Mouse (Mus musculus) thymus, postnatal 36 days (tissue): ENCODE results near the gene Ptprn2.

ENCODE experiments used
- DNase-seq, 2 experiments: peaks; one replicate each; pipeline ENCODE4 v3.0.0; 2022; ENCODE audit warnings: mixed read lengths in 2 of 2

Ptprn2 gene

GRCm38 (mm10) chr12:117153166-117153480 lies 667.6 kb downstream of the Ptprn2 start:
- DNase-seq: no peak

DNA sequence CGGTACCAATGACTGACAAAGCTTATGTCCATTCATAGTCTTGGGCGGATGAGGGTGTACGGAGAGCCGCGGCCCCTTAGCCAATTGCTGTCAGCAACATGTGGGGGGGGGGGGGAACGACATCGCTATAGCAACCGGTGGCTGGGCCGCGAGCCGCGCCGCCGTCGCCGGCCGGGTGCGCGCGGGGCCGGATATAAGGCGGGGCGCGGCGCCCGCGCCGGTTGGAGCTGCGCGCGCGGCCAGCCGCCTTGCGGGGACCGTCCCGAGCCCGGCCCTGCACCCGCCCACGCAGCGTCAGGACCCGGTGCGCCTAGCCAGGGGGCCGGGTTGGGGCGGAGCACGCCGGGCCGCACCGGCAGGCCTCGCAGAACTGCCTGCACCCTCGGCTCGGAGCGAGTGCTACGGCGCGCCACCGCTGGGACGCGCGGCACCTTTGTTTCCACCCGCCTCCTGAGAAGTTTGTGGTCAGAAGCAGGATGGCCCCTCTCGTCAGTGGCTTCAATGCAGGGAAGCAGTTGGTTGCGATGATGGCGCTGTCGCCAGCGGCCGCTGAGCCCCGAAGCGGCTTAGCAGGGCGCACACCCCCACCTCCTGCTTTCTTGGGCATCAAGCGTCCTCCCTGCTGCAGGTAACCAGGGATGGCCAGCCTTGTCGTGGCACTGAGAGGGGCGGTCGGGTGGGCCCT lies 668.3 kb downstream of the Ptprn2 start:
- peak in 1 of 2 experiments; percentile 23 for DNase-seq

- DNase-seq: no peak
Observed at GRCm38 (mm10) chr12:117154356-117155243, 669.1 kb downstream of the Ptprn2 start.

DNA sequence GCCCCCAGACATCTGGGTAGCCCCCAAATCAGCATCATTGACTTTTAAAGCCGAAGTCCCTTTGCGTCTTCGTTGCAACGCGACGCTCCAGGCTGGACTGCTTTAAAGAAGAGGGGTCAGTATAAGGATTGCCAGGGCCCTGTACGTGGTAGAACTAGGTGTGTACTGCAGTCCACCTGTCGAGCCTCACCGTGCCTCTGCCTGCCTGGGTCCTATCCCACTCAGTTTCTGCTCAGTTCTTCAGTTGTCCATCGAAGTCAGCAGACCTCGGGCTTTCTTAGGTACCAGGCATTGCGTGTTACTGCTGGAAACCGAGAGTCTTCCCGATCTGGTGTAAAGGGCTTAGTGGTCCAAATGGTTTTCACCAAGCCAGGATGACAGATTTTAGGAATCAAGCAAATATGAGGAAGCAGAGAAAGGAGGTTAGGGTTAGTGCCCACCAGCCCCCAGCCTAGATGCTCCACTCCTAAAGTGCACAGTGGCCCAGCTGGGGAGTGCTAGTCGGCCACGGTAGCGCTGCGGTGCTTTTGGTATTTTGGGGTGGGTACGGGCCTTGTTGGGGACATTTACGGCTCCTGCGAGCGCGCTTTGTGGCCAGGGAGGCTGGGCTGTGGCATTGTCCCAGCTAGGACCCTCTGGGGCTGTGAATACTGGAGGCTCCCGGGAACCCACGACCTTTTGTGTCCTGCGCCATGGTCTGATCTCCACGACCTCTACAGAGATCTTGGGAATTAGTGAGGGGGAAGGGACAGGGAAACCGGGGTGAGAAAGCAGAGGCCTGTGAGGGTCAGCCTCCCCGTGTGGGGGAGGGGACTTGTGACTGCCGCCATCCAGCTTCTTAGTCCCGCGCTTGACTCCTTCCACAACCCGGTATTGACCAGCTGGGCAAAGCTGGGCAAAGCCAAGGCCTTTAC lies 670.0 kb downstream of the Ptprn2 start:
- DNase-seq: no peak

DNA sequence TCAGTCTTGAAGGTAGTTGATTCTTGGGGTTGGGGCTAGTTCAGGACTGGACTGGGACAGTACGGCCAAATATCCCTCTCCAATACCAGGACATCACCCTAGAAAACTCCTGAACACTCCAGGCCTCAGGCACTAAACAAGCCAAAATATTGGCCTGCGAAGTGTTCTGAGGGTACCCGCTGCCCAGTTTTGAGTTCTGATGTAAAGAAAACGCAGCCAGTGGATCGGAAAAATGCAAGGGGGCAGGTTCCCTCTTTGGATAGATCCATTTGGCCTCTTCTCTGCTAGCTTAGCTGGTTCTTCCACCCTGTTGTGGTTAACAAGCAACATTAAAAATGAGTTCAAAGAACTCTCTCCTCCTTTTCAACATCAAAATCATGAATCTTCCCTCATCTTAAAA lies 670.7 kb downstream of the Ptprn2 start:
- DNase-seq: no peak

GRCm38 (mm10) chr12:117156786-117157185 lies 671.3 kb downstream of the Ptprn2 start:
- no peak for DNase-seq

DNA sequence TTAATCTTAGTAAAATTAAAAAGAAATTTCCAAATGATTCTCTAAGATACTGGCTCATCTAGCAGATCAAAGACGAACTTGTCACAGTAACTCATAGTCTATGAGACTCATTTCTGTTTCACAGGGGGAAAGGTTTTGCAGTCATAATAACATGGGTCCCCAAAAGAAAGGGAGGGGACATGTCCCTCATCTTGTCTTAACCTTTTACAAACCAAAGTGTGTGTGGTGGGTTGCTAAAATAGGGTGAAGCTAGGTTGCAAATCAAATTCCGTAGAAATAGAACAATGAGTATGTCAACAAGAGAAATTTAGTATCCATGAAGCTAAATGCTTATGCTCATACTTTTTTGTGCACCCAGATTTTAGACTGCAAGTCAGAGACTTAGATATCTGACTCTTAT lies 671.7 kb downstream of the Ptprn2 start:
- DNase-seq: no peak

- no peak for DNase-seq
Observed at GRCm38 (mm10) chr12:117157660-117158386, 672.3 kb downstream of the Ptprn2 start.

DNA sequence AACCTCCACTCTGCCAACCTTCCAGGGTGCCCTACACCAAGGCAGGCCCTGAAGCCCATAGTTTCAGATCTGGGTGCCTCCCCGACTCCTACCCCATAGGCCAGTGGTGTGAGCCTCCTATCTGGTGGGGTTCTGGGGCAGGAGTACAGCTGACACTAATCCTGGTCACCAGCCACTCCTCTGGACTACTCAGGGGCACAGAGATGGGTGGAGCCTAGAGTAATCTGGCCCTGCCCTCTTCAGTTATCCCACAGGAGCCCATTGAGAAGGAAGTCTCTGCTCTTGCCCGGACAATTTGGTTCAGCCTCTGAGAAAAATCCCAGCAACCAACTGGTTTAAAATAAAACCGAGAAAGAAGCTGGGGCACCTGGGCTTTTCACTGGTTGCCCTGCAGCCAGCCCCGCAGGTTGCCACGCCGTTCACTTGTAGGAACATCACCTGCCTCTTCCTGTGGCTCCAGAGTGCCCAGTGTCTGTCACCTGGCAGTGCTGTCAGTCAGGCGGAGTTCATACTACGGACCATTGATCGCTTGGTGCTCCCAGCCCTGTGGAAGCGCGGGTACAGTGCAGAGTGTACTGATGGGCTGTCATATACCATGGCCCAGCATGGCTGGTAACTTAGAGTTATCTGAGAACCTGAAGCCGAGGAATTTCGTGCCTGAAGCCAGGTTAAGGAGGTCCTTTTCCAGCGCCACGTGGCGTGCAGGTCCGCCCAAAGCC lies 673.6 kb downstream of the Ptprn2 start:
- DNase-seq: no peak

GRCm38 (mm10) chr12:117159669-117160210 lies 674.2 kb downstream of the Ptprn2 start:
- DNase-seq: no peak

DNA sequence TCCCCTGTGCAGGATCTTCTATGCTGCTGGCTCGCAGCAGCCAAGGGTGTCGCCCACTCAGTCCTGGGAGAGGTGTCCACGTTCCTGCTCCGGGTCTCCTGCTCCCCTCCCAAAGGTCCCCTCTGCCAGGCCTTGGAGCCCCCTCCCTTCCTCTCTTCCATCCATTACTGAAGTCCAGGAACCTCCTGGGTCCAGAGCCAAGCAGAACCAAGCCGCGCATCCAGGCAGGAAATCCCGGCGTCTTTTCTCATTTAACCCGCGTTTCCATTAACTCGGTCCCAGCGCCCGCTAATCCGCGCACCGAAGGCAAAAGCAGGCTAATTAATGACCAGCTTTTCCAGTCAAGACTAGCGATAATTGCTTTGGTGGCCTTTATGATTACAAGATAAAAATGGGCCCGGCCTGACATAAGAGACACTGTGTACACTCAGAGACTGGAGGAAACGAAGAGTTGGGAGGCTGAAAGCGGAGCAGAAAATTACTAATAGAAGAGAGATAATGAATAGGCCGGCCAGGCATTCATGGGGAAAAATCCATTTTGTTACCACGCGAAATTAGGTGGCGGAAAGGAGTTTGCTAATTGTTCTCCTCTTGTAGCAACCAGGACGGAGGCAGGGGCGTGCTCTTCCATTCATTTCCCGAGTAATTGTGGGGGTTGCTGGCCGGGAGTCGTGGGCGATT lies 674.8 kb downstream of the Ptprn2 start:
- DNase-seq: no peak

- no peak for DNase-seq
Observed at GRCm38 (mm10) chr12:117162180-117162579, 676.7 kb downstream of the Ptprn2 start.

- DNase-seq: no peak
Observed at GRCm38 (mm10) chr12:117163789-117164188, 678.3 kb downstream of the Ptprn2 start.

GRCm38 (mm10) chr12:117166266-117166665 lies 680.7 kb downstream of the Ptprn2 start:
- no peak for DNase-seq

GRCm38 (mm10) chr12:117169670-117170069 lies 684.1 kb downstream of the Ptprn2 start:
- DNase-seq: no peak

DNA sequence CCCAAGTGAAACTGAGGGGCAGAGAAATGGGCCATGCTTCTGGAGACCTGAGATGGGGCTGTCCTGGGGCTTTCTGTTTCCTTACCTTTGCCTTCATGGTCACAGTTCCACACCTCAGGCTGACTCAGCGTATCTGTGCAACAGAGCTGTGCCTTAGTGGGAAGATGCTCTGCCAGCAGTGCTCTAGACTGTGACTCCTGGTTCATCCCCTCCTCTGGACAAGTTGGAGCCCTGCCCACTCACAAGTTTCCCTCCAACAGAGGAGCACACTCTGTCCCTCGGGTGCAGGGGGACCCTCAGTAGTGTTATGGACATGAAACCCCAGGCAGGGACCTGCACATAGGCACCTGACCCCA lies 687.0 kb downstream of the Ptprn2 start:
- DNase-seq: no peak

DNA sequence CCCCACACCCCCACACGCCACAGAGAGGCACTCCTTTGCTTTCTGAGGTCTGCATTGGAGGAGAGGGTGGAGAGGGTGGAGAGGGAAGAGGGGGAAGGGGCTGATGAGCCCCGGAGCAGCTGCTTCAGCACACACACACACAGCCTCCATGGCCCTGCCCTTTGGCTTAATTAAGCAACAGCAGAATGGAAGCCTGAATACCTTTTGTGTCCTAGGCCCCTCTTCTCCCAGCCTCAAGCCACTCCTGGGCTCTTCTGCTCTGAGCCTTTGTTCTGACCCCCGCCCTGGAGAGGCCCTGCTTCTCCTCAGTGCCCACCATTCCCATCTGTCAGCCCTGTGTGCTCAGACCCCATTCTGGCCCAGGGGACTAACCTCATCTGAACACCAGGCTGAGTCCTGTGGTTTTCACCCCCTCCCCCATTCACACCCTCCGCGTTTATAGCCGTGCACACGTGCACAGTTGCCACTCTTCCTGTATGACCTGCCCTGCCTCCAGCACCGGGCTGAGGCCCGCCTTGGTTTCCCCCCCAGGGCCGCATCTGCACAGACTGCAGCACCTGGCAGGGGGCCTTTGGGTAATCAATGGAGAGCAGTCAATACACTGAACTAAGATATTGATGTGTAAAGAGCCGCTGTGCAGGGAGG lies 687.5 kb downstream of the Ptprn2 start:
- DNase-seq: peak; percentile 29 to 43

GRCm38 (mm10) chr12:117174189-117174588 lies 688.7 kb downstream of the Ptprn2 start:
- no peak for DNase-seq

DNA sequence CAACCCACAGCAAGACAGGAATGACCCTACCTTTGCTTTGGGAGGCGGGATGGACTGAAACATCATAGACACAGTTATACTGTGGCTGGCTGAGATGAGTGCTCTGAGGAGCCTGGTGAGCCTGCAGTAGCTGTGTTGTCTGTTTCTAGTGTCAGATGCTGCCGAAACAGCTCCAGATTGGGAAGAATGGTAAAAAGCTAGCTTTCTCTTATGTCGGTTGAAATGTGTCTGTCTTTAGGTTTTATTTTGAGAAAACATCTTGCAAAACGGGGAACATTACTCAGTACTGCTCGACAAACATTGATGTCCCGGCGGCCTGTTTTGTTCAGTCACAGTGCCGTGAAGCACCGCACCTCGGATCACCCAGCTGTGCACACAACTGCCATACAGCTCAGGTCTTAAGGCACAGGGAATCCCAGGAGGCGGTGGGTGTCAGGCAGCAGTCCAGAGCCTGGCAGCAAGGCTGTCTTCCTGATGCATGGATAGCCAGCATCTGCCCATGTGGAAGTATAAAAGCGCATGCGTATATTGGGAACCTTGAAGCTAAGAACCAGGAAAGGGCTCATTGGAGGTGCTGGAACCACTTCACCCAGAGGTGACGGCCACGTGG lies 689.7 kb downstream of the Ptprn2 start:
- no peak for DNase-seq

DNA sequence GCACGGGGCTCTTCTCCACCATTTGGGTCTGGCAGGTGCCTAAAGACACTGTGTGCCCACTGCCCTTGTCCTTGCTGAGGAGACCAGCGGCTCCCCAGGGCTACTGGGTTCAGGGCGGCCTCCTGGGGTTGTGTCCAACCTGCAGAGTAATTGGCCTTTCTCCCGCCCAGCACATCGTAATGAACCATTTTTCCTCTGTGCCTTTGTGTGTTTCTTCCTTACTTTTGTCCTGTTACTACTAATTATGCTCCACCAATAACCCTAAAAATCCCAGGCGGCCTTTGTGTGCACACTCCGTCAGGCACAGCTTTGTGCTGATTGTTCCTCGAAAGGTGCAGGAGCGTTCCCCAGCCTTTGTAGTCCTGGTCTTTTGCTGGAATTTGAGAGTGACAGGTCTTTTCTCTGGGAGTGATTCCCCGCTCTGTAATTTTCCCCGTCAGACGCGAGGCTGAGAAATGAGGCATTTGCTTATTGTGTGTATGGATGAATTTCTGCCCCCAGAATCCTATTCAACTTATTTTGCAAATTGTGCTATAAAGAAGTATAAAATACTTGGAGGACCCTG lies 690.8 kb downstream of the Ptprn2 start:
- no peak for DNase-seq
